Mouse (Mus musculus) monocyte, adult 2 months (primary cell): ENCODE results near the gene Kmt2c.
A peak's percentile ranks its signal among the peaks of the same experiment; 100 is the strongest.
"Not testable (repeated sequence)": the region's sequence is repeated elsewhere in the genome, so short reads cannot be mapped to it uniquely, and the experiment has no call there.

Source experiments
- DNase-seq, 2 experiments: peaks; one replicate each; pipeline ENCODE4 v3.0.0; 2022; ENCODE audit warnings: low spot score in 2 of 2, low read depth in 1 of 2

The Kmt2c gene

GRCm38 (mm10) chr5:25243101-25243500, 255.5 kb downstream of the Kmt2c start:
- no peak for DNase-seq

GRCm38 (mm10) chr5:25224377-25224776, 274.2 kb downstream of the Kmt2c start:
- not testable (repeated sequence) for DNase-seq

- peak; percentile 75 to 93 for DNase-seq
These were observed 275.6 kb downstream of the Kmt2c start, which contains the start of gene E130116L18Rik for GRCm38 (mm10) chr5:25222752-25223702. E130116L18Rik (minus strand) TSS chr5:25223153.
